Mouse (Mus musculus) CH12.LX (cell line): ENCODE data around the gene Prg2. TPM values are rescaled to one million over a fixed set of nuclear protein-coding genes. Genes with fewer than 3 reads are reported as not detected.

Experiments
- DNase-seq: peaks from one replicate; pipeline ENCODE4 v3.0.0-alpha.2; 2013; ENCODE audit errors: extremely low read depth
- H3K27ac ChIP-seq: 2 replicates; pipeline ENCODE4 v1.5.1; 2012; ENCODE audit warnings: low read depth, mild to moderate bottlenecking, control low read depth, moderate library complexity; ENCODE audit not compliant: insufficient read depth
- H3K27me3 ChIP-seq: replicated peaks from 2 replicates; pipeline ENCODE3; 2012; ENCODE audit warnings: inconsistent platforms
- H3K36me3 ChIP-seq, 2 experiments: replicated peaks in 1 of 2; 2 replicates each; pipeline versions ENCODE3 to v1.6.1; 2012; ENCODE audit warnings: inconsistent platforms in 1 of 2, low read length in 1 of 2, mild to moderate bottlenecking in 1 of 2, mixed read lengths in 1 of 2, moderate library complexity in 1 of 2; ENCODE audit not compliant: control insufficient read depth in 1 of 2, insufficient read depth in 1 of 2
- H3K4me1 ChIP-seq, 2 experiments: 2 replicates each; pipeline ENCODE4 v1.6.1; 2012; ENCODE audit warnings: inconsistent platforms in 1 of 2, moderate library complexity in 1 of 2; ENCODE audit not compliant: insufficient read depth in 2 of 2, control insufficient read depth in 1 of 2
- H3K4me2 ChIP-seq: 2 replicates; pipeline ENCODE4 v1.6.1; 2012; ENCODE audit warnings: low read depth, mild to moderate bottlenecking, control low read depth; ENCODE audit not compliant: poor library complexity, insufficient read depth, severe bottlenecking
- H3K4me3 ChIP-seq, 3 experiments: fragments of 150-350 bp in 1 of 3; sonication (generic) in 1 of 3; replicated peaks in 1 of 3; 2 replicates each; pipeline versions ENCODE3 to v1.5.1; 2011 to 2012; ENCODE audit warnings: low read depth in 2 of 3, low read length in 2 of 3, mild to moderate bottlenecking in 2 of 3, moderate library complexity in 2 of 3, control low read depth in 1 of 3, improper control_type of control experiment in 1 of 3, inconsistent platforms in 1 of 3, mixed read lengths in 1 of 3; ENCODE audit not compliant: poor library complexity in 1 of 3
- H3K79me2 ChIP-seq: replicated peaks from 2 replicates; pipeline ENCODE4 v1.6.1; 2012; ENCODE audit warnings: mild to moderate bottlenecking, moderate library complexity; ENCODE audit not compliant: control insufficient read depth, poor library complexity, insufficient read depth, severe bottlenecking; ENCODE audit errors: extremely low read depth
- H3K9ac ChIP-seq: 2 replicates; pipeline ENCODE4 v1.6.1; 2012; ENCODE audit warnings: low read depth, mild to moderate bottlenecking, control low read depth, moderate library complexity; ENCODE audit not compliant: insufficient read depth
- H3K9me3 ChIP-seq: replicated peaks from 2 replicates; pipeline ENCODE3; 2012; ENCODE audit warnings: low read length, inconsistent platforms, mixed read lengths
- BHLHE40 ChIP-seq: IDR thresholded peaks from 2 replicates; pipeline ENCODE4 v1.6.1; 2011; ENCODE audit warnings: mild to moderate bottlenecking, low read depth, low read length, improper control_type of control experiment
- CHD1 ChIP-seq: IDR thresholded peaks from 2 replicates; pipeline ENCODE4 v1.6.1; 2012; ENCODE audit warnings: low read depth, low read length, improper control_type of control experiment, inconsistent platforms
- E2F4 ChIP-seq: IDR thresholded peaks from 2 replicates; pipeline ENCODE4 v1.6.1; 2011; ENCODE audit warnings: low read depth, low read length, improper control_type of control experiment; ENCODE audit not compliant: insufficient replicate concordance
- ELF1 ChIP-seq: IDR thresholded peaks from 2 replicates; pipeline ENCODE4 v1.6.1; 2014; ENCODE audit warnings: low read depth, mild to moderate bottlenecking, inconsistent platforms, low read length, improper control_type of control experiment
- ETS1 ChIP-seq: conservative IDR thresholded peaks from 2 replicates; pipeline ENCODE4 v1.6.1; 2012; ENCODE audit warnings: low read depth, mild to moderate bottlenecking, inconsistent platforms, low read length, improper control_type of control experiment, moderate library complexity
- GABPA ChIP-seq: IDR thresholded peaks from 2 replicates; pipeline ENCODE4 v1.6.1; 2012; ENCODE audit warnings: low read depth, low read length, improper control_type of control experiment, inconsistent platforms; ENCODE audit not compliant: insufficient replicate concordance
- HCFC1 ChIP-seq: IDR thresholded peaks from 2 replicates; pipeline ENCODE4 v1.6.1; 2012; ENCODE audit warnings: low read depth, mild to moderate bottlenecking, inconsistent platforms, low read length, improper control_type of control experiment
- IRF4 ChIP-seq: IDR thresholded peaks from 2 replicates; pipeline ENCODE4 v1.6.1; 2014; ENCODE audit warnings: low read depth, mild to moderate bottlenecking, inconsistent platforms, low read length, improper control_type of control experiment
- JUN ChIP-seq: IDR thresholded peaks from 2 replicates; pipeline ENCODE4 v1.6.1; 2011; ENCODE audit warnings: low read depth, mild to moderate bottlenecking, low read length, improper control_type of control experiment, moderate library complexity; ENCODE audit not compliant: insufficient read depth
- KAT2A ChIP-seq: IDR thresholded peaks from 2 replicates; pipeline ENCODE4 v1.6.1; 2012; ENCODE audit warnings: low read length, improper control_type of control experiment, inconsistent platforms; ENCODE audit not compliant: insufficient replicate concordance
- MAX ChIP-seq: IDR thresholded peaks from 2 replicates; pipeline ENCODE4 v1.6.1; 2011; ENCODE audit warnings: low read length, improper control_type of control experiment
- MEF2A ChIP-seq: IDR thresholded peaks from 2 replicates; pipeline ENCODE4 v1.6.1; 2014; ENCODE audit warnings: low read depth, mild to moderate bottlenecking, inconsistent platforms, low read length, improper control_type of control experiment, borderline replicate concordance
- MXI1 ChIP-seq: IDR thresholded peaks from 2 replicates; pipeline ENCODE4 v1.6.1; 2011; ENCODE audit warnings: mild to moderate bottlenecking, low read depth, low read length, improper control_type of control experiment
- MYC ChIP-seq: IDR thresholded peaks from 2 replicates; pipeline ENCODE4 v1.6.1; 2011; ENCODE audit warnings: low read depth, mild to moderate bottlenecking, improper control_type of control experiment, low read length
- NRF1 ChIP-seq: IDR thresholded peaks from 2 replicates; pipeline ENCODE4 v1.6.1; 2014; ENCODE audit warnings: low read depth, mild to moderate bottlenecking, inconsistent platforms, low read length, improper control_type of control experiment, moderate library complexity
- PAX5 ChIP-seq: IDR thresholded peaks from 2 replicates; pipeline ENCODE4 v1.6.1; 2012; ENCODE audit warnings: low read length, inconsistent platforms, mixed read lengths
- POLR2A ChIP-seq: IDR thresholded peaks from 2 replicates; pipeline ENCODE4 v1.6.1; 2011; ENCODE audit warnings: low read depth, mild to moderate bottlenecking, improper control_type of control experiment, low read length
- TBP ChIP-seq: conservative IDR thresholded peaks from 2 replicates; pipeline ENCODE4 v1.6.1; 2011; ENCODE audit warnings: low read depth, low read length, improper control_type of control experiment
- UBTF ChIP-seq: IDR thresholded peaks from 2 replicates; pipeline ENCODE4 v1.6.1; 2012; ENCODE audit warnings: low read depth, mild to moderate bottlenecking, inconsistent platforms, low read length, improper control_type of control experiment, moderate library complexity
- USF2 ChIP-seq: conservative IDR thresholded peaks from 2 replicates; pipeline ENCODE4 v1.6.1; 2011; ENCODE audit warnings: low read depth, low read length, improper control_type of control experiment
- dilution Hi-C: fragments of 300-500 bp; cut with MboI; formaldehyde crosslinking; loops from 2 replicates; pipeline ENCODE4 v1.14.3; 2020; ENCODE audit warnings: low sequenced_read_pairs; ENCODE audit not compliant: extremely low pct_unique_long_range_greater_than_20kb, extremely low pct_ligation_motif_present
- in situ Hi-C: fragments of 300-500 bp; cut with MboI; formaldehyde crosslinking; loops from 3 replicates; pipeline ENCODE4 v1.14.3; 2019; ENCODE audit warnings: low sequenced_read_pairs, low pct_ligation_motif_present, low pct_unique_long_range_greater_than_20kb, mixed read lengths
- polyA plus RNA-seq: library from polyadenylated mRNA; unstranded; fragments of >175 nt; gene quantifications from 2 replicates; pipeline ENCODE4 v1.2.1, GENCODE M21; 2012; ENCODE audit warnings: low read depth; ENCODE audit not compliant: insufficient read length
- total RNA-seq, 2 experiments: library from RNA; depleted of rRNA; stranded (reverse); fragments of 300-350 nt in 1 of 2; fragments of >200 nt in 1 of 2; gene quantifications; 2 replicates each; pipeline ENCODE4 v1.2.3; 2012 to 2014

Prg2 gene
- total and polyA plus RNA-seq, 3 experiments, result 0.60 to 0.93 (median 0.81) TPM

DNA sequence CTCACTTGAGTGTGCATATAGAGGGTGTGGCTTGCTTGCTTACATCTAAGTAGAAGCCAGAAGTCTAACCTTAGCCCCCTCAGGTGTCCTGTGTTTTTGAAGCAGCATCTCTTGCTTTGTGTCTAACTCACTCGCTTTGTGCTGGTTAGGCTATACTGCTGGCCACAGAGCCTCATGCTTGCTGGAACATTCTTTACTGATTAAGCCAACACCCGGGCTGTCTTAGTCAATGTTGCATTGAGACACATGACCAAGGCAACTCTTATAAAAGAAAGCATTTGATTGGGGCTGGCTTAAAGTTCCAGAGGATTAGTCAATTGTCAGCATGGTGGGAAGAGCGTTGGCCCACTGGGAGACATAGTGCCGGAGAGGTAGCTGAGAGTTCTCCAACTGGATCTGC lies 38.5 kb upstream of the Prg2 start:
- Histone ChIP-seq H3K27me3 (no peaks in the 10 kb centered on the region), H3K36me3 (peaks cover 53 to 78% of the 10 kb centered on the region in 2 experiments), H3K79me2 (peaks cover 31% of the 10 kb centered on the region), H3K9ac (no peak overlapping the region), H3K4me2 (no peak overlapping the region), H3K27ac (0 out of 2 replicates have a peak overlapping the region, but pooled peaks have one; percentile 2), H3K4me3 (no peak overlapping the region), H3K4me1 (peaks cover 4 to 52% of the 10 kb centered on the region in 2 experiments; a peak in 3 of 4 replicates), H3K9me3 (no peaks in the 10 kb centered on the region)
- dilution Hi-C loops (no loop called here), in situ Hi-C loops (no loop called here)
- no peak for DNase-seq
- TF ChIP-seq UBTF (no peak), MAX (no peak), CHD1 (no peak), HCFC1 (no peak), KAT2A (no peak), TBP (no peak)

DNA sequence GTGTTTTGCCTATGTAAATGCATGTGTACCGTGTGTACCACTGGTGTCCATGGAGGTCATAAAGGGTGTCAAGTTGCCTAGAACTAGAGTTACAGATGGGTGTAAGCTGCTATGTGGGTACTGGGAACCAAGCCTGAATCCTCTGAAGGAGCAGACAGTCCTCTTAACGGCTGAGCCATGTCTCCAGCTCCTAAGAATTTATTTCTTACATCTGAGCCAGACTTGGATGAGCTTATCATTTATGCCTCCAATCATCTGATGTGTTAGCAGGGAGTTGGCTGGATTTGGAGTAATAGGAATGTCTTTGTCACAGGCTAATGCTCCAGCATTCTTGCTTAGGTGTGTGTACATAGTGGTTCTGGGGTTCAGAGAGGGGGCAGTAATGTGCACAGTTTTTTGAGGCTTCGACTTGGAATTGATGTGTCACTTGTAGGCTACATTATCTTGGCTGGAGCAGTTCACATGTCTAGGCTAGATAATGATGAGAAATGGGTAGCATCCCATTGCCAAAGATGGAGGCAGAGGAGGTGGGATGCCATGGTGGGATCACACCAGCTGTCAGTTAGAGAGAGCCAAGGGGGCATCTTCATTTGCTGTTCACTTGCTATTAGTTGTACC lies 33.0 kb upstream of the Prg2 start:
- Histone ChIP-seq H3K4me3 (no peak overlapping the region), H3K9ac (no peak overlapping the region), H3K4me2 (no peak overlapping the region), H3K27ac (no peak overlapping the region), H3K27me3 (no peaks in the 10 kb centered on the region), H3K4me1 (peaks cover 3 to 60% of the 10 kb centered on the region in 2 experiments; a peak in 2 of 4 replicates), H3K79me2 (peaks cover 6% of the 10 kb centered on the region), H3K9me3 (no peaks in the 10 kb centered on the region), H3K36me3 (peaks cover 80 to 98% of the 10 kb centered on the region in 2 experiments)
- dilution Hi-C loops (no loop called here), in situ Hi-C loops (no loop called here)
- no peak for DNase-seq
- TF ChIP-seq ETS1, result no peak
- TF ChIP-seq GABPA, result no peak
- TF ChIP-seq ELF1, result no peak
- no peak for TF ChIP-seq MYC
- no peak for TF ChIP-seq E2F4
- TF ChIP-seq MXI1, result no peak

DNA sequence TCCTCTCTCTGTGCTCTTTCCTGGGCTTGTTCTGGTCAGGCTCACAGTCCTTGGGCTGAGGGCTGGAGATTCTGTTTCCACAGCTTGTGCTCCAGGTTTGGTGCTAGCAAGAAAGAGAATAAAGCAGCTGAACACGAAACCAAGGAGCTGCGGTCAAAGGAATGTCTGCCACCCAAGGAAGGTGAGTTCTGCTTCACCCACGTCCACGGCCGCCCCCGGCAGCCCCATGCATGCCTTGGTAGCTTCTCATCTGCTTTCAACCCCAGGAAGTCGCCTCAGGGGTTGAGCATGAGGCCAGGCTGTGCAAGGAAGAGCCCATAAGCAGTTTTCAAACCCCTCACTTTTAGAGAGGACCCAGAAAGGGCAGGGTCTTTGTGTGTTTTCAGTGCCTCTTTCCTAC lies 32.0 kb upstream of the Prg2 start:
- Histone ChIP-seq H3K9me3 (no peaks in the 10 kb centered on the region), H3K4me2 (no peak overlapping the region), H3K4me3 (no peak overlapping the region), H3K4me1 (peaks cover 5 to 67% of the 10 kb centered on the region in 2 experiments; a peak in 3 of 4 replicates)
- no peak for DNase-seq
- TF ChIP-seq MEF2A (no peak), MYC (no peak), TBP (no peak), MAX (no peak), NRF1 (no peak), IRF4 (no peak), POLR2A (no peak), GABPA (no peak), JUN (no peak), E2F4 (no peak), USF2 (no peak), BHLHE40 (no peak), PAX5 (no peak), ELF1 (no peak)
- TF ChIP-seq, all 38 proteins: peak for 0
- Histone ChIP-seq H3K27ac (no peak overlapping the region), H3K36me3 (peaks cover 81 to 98% of the 10 kb centered on the region in 2 experiments), H3K9ac (no peak overlapping the region), H3K27me3 (no peaks in the 10 kb centered on the region), H3K79me2 (peaks cover 6% of the 10 kb centered on the region)
- dilution Hi-C loops, result no loop called here
- in situ Hi-C loops, result no loop called here
